Mouse (Mus musculus) stomach, embryonic 16.5 days (tissue): ENCODE data around the gene Gm28539. TPM values are rescaled to one million over a fixed set of nuclear protein-coding genes. Genes with fewer than 3 reads are reported as not detected.

Source experiments
- polyA plus RNA-seq: library from polyadenylated mRNA; unstranded; fragments of >200 nt; fragmentation: Nextera tagmentation; extraction: Ambion mirVana; gene quantifications from 2 replicates; pipeline ENCODE4 v1.2.1, GENCODE M21; 2015

The Gm28539 gene
- polyA plus RNA-seq, 1 experiment from 2014 or later: not detected

Other genes starting within 250 kb of the Gm28539 start
- 0.20 and 0.84 TPM in 2 replicates for gene Tbx1, start 245.9 kb upstream of the Gm28539 start, polyA plus RNA-seq
- 0.68 and 0.74 TPM in 2 replicates for gene Gp1bb, start 214.2 kb upstream of the Gm28539 start, polyA plus RNA-seq
- 3.1 and 4.2 TPM in 2 replicates for gene Gm49601, start 210.2 kb upstream of the Gm28539 start, polyA plus RNA-seq
- 26.8 and 37.7 TPM in 2 replicates for gene Sept5, start 206.6 kb upstream of the Gm28539 start, polyA plus RNA-seq
- 25.8 and 30.4 TPM in 2 replicates for gene Cldn5, start 59.7 kb upstream of the Gm28539 start, polyA plus RNA-seq
- gene Ufd1, start 24.8 kb upstream of the Gm28539 start, polyA plus RNA-seq: 79.1 and 80.0 TPM in 2 replicates
- gene Cdc45, start 24.6 kb upstream of the Gm28539 start, polyA plus RNA-seq: 30.9 and 33.4 TPM in 2 replicates
- gene 2510002D24Rik, start within 50 bp of the Gm28539 start, polyA plus RNA-seq: 47.8 and 49.1 TPM in 2 replicates
- gene Mrpl40, start 40.3 kb downstream of the Gm28539 start, polyA plus RNA-seq: 88.9 and 94.7 TPM in 2 replicates
- 4.9 and 6.0 TPM in 2 replicates for gene Hira, start 40.5 kb downstream of the Gm28539 start, polyA plus RNA-seq